Mouse (Mus musculus): ENCODE results near the gene Ints1.
"Not testable (repeated sequence)": the region's sequence is repeated elsewhere in the genome, so short reads cannot be mapped to it uniquely, and the experiment has no call there.

Ints1 gene

DNA sequence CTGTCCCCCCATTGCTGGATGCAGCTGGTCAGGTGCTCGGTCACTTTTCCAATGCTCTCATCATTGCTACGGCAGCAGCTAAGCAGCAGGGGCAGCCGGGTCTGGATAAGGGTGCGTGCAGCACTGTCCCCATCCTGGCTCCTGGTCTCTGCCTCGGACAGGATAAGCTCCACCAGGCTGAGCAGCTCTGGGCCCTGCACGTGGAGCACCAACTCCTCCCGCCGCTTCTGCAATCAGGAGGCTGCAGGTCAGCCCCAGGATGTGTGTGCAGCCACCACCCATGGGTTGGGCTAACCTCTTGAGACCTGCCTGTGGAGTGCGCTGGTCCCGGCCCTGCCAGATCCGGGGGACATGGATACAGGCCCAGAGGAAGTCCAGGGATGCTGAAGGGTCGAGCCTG is 19.3 kb downstream of the Ints1 start:
- DNase-seq (ENCODE audit: low read depth, low spot score), result no peak

DNA sequence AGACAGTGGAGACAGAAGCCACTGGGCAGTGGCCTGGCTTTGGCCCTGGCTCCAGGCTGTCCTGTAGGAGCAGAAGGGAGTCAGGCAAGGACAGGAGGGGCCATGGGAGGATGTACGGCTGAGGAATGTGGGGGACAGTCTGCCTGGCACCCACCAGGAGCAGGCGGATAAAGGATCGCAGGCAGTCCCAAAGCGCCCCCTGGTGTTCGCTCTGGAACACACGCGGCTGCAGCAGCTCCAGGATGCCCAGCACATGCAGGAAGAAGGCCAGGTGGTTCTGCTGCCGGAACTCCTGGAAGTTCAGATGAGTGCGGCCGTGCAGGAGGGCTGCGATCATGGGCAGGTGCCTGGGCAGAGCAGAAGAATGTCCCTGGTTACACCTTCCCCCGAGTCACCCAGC is 20.7 kb downstream of the Ints1 start:
- DNase-seq (ENCODE audit: low read depth, low spot score), result no peak

DNA sequence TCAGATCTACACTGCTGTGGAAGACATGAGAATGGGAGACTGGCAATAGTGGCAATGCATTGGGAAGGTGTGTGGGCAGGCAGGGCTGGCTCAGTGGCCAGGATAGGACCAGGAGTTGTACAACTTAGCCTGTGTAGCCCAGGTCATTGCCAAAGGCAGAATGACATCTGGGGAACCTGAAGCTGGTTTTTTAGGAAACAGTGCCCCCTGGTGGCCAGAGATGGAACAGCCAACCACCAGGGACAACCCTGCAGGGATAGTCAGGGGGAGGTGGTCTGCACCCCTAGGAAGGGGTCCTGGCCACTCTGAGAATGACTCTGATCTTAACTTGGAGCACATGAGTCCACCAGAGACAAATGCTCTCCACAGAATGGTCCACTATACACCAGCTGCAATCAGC is 24.9 kb downstream of the Ints1 start:
- no peak for DNase-seq (ENCODE audit: low read depth, low spot score)

DNA sequence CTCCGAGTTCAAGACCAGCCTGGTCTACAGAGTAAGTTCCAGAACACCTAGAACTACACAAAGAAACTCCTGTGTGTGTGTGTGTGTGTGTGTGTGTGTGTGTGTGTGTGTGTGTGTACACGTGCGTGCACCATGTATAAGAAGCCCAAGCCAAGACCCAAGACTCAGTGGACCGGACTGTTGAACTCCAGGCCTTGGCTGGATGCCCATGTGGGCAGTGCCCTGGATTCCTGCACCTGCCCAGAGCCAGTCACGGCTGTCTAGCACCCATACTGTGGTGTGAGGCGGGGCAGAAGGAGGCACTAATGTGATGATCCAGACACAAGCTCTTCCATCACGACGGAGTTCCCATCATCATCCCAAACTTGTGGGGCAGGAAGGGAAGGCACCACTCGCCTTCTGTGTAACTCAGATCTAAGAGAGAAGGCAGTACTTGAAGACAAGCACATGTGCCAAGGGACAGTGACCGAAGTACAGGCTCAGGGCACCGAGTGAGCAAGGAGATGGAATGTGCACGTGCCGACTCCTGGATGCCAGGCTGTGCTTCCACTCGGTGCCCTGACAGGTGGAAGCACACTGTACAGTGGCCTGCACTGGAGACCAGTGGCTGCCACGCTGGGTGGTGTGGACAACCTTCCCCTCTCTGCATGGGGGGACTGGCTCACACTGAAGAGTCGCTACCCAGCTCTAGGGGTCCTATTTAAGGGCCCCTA is 25.9 kb downstream of the Ints1 start:
- no peak for DNase-seq (ENCODE audit: low read depth, low spot score)

DNA sequence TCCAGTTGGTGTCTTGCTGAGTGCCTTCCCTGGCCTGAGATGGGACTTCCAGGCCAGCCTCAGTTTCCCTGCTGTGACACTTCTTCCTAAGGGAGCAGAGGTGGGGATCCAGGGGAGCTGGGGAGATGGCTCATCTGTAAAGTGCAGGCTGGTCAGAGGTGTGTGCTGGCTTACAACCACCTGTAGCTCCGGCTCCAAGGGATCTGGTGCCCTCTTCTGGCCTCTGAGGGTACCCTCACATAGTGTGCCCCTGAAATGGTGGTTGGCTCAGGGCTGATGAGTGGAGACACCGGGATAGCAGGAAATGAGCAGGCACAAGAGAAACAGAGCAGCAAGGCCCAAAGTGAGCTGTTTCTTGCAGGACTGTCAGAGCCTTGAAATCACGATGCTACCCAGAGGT is 29.7 kb downstream of the Ints1 start:
- DNase-seq (ENCODE audit: low read depth, low spot score), result no peak

DNA sequence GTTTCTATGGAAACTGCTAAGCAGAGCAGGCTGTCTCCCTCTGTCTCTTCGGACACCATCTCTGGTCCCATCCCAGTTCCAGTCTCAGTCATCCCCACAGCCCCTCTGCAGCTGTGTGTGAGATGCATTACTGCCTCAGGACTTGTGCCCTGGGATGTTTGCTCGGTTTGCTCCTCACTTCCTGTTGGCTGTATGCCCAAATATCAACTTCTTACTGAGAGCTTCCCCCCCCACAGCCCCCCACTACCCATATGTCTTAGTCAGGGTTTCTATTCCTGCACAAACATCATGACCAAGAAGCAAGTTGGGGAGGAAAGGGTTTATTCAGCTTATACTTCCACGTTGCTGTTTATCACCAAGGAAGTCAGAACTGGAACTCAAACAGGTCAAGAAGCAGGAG is 32.8 kb downstream of the Ints1 start:
- not testable (repeated sequence) for DNase-seq (ENCODE audit: low read depth, low spot score)

DNA sequence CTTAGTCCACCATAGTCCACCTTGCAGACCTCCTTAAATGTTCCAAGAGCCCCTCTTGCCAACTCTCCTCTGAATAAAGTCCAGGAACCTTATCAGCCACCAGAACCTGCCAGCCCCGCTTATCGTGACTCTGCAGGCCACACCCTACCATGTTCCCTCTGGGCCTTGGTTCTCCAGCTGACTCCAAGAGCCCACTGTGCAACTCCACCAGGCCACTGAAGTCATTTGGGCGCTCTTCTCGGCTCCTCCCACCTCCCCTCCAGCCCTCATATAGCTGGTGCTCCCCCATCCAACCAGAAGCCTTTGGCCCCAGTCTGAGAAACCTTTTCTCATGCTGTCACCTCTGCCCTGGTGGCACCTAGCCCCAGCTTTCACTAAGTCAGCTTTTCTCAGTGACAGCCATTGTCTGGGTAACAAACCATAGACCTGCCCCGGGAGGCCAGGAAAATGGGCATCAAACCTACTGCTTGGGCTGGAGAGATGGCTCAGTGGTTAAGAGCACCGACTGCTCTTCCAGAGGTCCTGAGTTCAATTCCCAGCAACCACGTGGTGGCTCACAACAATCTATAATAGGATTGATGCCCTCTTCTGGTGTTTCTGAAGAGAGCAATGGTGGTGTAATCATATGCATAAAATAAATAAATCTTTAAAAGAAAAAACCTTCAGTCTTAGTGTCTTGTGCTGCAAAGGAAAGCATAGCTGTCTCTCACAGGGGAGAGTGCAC is 36.7 kb downstream of the Ints1 start:
- no peak for DNase-seq (ENCODE audit: low read depth, low spot score)

DNA sequence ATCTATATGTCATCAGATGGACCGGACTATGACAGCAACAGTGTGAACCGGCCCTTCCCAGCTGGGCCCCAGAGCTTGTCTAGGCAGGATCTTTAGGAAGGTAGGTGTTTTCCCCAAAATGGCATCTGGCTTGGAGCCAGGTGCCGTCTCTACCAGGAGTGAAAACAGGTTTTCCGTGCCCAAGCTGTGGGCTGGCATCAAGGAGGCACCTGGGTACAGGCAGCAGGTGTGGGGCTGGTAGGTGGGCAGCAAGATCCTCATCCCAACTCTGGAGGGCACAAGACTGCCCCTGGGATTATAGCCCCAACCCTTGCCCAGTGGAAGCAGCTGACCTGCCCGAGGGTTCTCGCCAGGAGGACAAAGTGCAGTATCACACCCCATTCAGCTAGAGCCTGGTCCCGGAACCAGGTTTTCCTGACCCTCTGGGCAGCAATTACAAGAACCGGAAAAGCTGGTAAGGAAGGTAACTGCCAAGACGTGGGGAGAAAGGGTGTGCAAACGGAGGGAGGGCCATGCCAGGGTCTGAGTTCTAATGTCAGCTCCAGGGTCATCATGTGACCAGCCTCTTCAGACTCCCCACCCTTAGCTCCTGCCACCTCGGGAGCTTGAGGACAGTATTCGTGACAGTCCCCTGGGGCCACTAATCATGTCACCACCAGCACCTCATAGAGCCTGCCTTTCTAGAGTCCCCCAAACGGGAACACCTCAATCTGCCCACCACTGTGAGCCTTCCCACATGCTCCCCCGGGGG is 37.5 kb downstream of the Ints1 start:
- no peak for DNase-seq (ENCODE audit: low read depth, low spot score)

DNA sequence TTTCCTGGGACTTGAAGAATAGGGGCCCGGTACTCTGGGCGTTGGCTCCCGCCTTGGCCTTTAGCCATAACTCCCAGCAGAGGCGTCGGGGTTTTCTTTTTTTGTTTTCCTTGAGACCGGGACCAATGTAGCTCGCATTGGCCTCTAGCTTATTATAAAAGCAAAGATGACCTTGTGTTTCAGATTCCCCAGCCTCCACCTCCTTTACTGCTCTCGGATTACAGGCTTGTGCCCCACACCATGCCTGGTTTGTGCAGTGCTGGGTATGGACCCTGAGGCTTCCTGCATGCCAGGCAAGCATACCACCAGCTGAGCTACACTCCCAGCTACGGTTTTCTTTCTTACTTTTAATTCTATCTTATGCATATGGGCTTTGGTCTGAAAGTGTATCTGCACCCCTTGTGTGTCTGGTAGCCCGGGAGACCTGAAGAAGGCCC is 39.0 kb downstream of the Ints1 start:
- no peak for DNase-seq (ENCODE audit: low read depth, low spot score)

DNA sequence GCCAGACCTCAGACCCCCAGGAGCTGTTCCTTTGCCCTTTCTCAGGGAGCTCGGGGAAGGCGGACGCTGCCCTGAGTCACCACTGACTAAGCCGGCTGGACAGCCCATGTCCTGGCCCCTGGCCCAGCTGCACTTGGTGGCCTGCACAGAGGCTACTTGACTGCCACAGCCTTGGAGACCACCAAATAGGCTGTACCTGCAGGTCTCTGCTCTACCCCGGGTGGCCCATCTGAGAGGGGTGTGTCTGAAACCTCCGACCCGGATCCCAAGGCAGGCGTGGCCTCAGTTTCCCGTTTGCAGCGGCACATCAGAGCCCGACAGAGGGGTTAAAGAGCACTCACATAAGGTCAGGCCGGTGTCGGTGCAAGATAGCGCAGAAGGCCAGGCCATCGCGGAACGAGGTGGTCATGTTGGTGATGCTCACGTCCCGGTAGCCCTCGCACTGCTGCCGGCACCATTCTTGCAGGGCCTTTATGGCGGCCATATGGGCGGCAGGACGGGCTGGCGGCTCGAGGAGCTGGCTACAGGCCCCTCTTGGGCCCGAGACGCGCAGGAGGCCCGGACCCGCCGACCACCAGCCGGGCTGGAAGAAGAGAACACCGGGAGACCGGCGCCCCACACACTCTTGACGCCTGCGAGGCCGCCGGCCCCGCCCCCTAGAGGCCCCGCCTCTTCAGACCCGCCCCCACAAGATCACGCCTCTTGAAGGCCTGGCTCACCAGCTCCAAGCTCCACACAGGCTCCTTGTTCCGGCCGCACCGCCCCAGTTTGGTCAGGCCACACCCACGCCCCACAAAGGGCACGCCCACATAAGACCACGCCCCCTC is 39.6 kb downstream of the Ints1 start, which contains the start of gene Micall2:
Micall2 (minus strand) TSS at position 660 of the 827 bp plus-strand sequence.
- DNase-seq (ENCODE audit: low read depth, low spot score), result peak; percentile 81

DNA sequence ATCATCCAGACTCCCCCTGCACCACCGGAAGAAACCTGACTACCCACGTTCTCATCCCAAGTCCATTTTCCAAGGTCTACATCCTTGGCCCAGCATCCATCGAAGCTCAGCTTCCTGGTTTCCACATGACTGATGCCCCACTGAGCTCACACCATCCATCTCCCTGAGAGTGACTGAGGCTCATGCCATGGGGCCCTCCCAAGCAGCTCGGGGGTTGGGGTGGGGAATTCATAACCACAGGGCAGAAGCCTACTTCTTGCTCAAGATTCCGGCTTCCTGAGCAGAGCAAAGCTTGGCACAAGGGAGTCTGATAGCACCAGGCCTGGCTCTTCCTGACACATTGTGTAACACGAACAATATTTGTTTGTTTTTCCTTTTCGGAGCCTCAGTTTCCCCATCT is 40.7 kb downstream of the Ints1 start:
- no peak for DNase-seq (ENCODE audit: low read depth, low spot score)

DNA sequence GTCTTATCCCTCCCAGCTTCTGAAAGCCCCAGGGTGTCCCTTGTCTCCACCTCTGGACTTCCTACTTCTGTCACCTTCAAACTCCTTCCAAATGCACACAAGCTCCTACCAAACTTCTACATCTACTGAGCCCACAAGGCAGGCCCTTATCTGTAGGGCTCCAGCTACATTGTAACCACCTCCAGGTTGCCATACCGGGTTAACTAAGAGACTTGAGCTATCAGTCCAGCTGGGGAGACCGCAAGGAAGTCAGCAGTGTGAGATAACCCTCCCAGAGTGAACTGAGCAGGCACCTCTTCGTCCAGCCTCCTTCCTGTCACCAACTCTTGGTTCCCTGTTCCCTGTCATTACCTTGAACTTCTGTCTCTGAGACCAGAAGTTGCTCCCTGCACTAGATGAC is 41.5 kb downstream of the Ints1 start:
- DNase-seq (ENCODE audit: low read depth, low spot score), result no peak

DNA sequence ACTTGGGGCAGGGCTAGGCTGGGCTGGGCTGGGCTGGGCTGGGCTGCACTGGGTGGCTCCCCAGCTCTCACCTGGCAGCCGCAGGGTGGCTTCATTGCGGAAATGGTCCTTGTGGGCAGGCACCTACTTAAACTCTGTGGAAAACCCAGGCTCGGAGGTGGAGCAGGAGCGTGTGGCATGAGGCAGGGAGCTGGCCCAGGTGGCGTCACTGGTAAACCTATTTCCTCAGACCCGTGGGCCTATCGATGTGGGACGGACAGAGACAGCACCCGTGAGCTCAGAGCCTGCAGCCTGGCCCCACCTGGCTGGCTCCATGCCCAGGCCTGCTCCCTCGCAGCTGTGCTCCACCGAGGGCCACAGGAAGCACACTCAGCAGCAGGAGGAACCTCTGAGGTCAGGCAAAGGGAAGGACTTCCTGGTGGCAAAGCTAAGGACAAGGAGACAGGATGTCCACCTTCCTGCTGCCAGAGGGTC is 42.8 kb downstream of the Ints1 start:
- DNase-seq (ENCODE audit: low read depth, low spot score), result no peak

DNA sequence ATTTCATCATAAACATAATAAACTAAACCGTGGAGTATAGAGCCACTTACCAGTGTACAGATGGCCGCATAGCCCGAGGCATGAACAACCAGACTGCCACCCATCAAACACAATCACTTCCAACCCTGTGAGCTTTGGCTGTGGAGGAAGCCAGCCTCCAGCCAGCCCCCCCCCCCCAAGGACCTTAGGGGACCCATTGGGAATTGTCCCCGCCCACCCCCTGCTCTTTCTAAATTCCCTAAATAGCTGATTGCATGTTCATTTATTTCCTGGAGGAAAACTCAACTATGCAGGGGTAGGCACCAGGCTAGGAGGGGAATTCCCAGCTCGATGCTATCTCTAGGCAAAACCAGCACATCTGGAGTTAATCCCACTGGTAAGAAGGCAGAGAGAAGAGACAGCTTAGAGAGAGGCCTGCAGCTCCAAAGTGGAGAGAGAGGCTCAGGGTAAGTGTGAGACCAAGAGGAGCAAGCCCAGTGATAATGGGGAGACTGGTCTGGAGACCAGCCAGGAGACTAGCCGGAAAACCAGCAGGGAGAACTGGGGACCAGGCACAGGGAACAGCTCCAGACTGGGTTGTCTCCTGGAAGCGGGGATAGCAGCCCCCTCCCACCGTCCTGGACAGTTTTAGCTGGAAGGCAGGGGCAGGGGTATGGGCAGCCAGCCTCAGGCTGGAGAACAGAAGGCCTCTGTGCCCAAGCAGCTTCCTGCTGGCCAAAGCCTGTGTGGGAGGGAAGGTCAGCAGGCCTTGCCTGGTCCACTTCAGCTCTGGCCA is 44.6 kb downstream of the Ints1 start:
- DNase-seq (ENCODE audit: low read depth, low spot score), result no peak

DNA sequence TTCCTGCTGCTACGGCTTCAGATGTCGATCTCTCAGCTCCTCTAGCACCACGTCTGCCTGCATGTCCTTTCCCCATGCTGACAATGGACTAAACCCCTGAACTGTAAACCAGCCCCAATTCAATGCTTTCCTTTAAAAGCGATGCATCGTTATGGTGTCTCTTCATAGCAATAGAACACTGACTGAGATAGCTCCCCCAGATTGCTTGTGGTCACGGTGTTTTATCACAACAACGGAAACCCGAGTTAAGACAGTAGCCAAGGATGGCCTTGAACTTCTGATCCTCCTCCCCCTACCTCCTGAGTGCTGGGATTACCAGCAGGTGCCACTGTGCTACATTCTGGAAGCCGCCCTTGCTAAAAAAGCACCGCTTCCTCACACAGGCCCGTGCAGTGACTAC is 48.2 kb downstream of the Ints1 start:
- DNase-seq (ENCODE audit: low read depth, low spot score), result no peak

DNA sequence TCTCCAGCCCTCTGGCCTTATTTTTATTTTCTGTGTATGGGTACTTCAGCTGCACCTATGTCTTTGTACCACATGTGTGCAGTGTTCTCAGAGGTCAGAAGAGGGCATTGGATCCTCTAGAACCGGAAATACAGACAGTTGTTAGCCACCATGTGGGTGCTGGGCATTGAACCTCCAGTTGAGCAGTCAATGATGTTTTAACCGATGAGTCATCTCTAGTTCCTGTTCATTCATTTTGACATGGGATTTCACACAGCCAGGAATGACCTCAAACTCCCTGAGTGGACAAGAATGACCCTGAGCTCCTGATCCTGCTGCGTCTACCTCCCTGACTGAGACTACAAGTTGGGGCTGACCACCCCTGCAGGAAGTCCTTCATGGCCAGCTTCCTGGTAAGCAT is 49.3 kb downstream of the Ints1 start:
- DNase-seq (ENCODE audit: low read depth, low spot score), result no peak

DNA sequence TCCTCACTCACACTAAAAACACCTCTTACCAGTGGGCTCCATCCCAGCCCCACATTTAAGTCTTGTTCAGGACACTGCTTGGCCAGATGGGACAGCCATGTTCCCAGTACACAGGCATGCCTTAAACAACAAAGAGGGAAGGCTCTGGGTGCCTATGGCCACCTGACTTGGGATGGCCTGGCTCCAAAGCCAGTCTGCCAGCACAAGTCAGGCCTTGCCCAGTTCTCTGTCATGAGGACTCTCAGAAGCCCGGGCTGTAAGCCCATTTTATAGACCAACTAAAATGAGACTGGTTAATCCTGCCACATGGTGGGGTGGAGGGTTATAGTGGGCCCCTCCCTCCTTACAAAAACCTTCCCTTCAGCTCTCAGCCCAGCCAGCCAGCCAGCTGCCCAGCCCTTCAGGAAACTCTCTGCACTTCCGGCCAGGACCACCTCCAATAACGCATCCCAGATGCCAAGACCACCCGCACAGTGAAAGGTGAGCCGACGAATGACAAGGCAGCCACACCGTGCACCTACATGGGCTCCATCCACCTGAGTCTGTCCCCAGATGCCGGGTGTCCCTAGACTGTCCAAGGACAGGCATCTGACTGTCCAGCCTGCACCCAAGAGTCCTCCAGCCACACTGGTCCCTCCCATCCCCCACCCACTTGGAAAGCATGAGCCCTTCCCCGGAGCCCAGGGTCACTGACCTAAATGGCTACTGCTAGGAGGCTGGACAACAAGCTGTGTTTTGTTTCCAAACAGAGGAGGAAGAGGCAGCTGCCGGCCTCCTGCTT is 50.9 kb downstream of the Ints1 start:
- no peak for DNase-seq (ENCODE audit: low read depth, low spot score)

DNA sequence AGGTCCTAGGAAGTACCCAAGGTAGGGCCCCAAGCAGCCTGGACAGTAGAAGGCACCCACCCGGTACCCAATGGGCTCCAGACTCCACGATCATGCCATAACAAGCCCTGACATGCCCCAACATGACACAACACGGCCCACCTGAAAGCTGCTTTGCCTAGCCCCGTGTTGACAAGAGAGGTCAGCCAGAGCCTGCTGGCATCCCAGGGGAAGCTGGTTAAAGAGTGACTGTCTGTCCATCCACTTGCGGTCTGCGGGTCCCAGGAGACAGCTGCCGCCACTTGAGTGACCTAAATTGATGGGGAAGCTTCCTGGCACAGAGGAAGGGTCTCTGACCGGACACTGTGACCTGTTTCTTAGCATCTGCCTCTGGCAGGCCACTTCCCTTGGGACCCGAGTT is 52.4 kb downstream of the Ints1 start:
- DNase-seq (ENCODE audit: low read depth, low spot score), result no peak

DNA sequence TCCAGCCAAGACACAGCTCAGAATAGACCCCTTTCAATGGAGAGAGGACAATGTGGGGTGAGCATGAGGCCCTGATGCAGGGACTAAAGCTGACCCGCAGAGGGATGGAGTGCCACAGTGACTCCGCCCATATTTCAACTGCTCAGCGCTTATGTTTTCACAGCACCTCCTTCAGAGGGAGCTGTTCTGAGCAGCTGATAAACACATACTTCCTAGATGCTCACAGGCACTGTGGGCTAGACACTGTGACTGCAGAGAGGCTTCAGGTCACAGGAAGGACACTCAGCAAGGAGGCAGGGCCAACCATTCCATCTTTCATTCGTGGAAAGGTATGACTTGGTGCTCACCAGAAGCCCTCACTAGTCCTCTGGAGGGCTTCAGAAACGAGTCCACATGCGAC is 52.8 kb downstream of the Ints1 start:
- no peak for DNase-seq (ENCODE audit: low read depth, low spot score)

DNA sequence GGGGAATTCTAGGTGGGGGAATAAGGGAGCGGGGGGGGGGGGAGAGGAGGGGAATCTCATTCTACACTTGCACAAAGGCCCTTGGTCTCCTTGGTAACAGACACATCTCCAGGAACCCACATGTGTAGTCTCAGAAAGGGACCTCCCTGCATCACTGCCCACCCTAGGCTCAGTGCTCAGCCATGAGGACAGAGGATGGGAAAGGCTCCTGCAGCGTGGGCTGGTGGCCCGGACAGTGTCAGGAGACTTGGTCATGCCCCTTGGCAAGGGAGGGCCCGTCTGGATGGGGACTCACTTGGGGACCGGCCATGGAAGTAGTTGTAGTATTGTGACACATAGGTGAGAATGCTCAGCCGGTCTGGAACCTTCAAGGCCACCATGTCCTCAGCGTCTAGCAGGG is 56.5 kb downstream of the Ints1 start:
- no peak for DNase-seq (ENCODE audit: low read depth, low spot score)

Measured in brain, embryonic 18.5 days (tissue).